Comparison of ENCODE assay signal across 14 mouse cellular contexts in genomic region chr1:179196422-179196821, GRCm38 (mm10).
DNase-seq lines count a peak whose midpoint lies in the region; ATAC-seq and TF ChIP-seq lines count a peak whose summit lies in the region.
"Had no signal": no experiment of that assay in that cellular context is flagged by ENCODE, and none has a peak within 500 bp of the region (broad histone marks: within the 10 kb centered on the region; RNA-seq: fewer than 3 reads in every experiment).

No protein-coding gene starts in this region.

- no peaks in the 10 kb centered on the region for H3K36me3 ChIP-seq in kidney, embryonic 14.5 days (ENCODE audit: control insufficient read depth, insufficient read depth, low read length)
- no peaks in the 10 kb centered on the region for H3K36me3 ChIP-seq in ES-E14 (ENCODE audit: control insufficient read depth, insufficient read depth, low read length, poor library complexity, severe bottlenecking)
- no peaks in the 10 kb centered on the region for H3K36me3 ChIP-seq in limb, embryonic 12.5 days
- H3K36me3 ChIP-seq in forebrain, embryonic 10.5 days (replicated peaks) = no peaks in the 10 kb centered on the region
- H3K36me3 ChIP-seq: heart, embryonic 12.5 days; hindbrain, embryonic 10.5 days; midbrain, embryonic 12.5 days had no signal

- H3K9me3 ChIP-seq in kidney, embryonic 14.5 days (ENCODE audit: control insufficient read depth, low read length) = no peaks in the 10 kb centered on the region
- H3K9me3 ChIP-seq in ES-E14 (ENCODE audit: control insufficient read depth, insufficient read depth, low read depth, low read length) = no peaks in the 10 kb centered on the region
- H3K9me3 ChIP-seq in limb, embryonic 12.5 days = no peaks in the 10 kb centered on the region
- H3K9me3 ChIP-seq in forebrain, embryonic 10.5 days = no peaks in the 10 kb centered on the region
- H3K9me3 ChIP-seq: heart, embryonic 12.5 days; hindbrain, embryonic 10.5 days; midbrain, embryonic 12.5 days had no signal

- DNase-seq in kidney, postnatal 10 days = no peak
- DNase-seq in 416B (ENCODE audit: low read depth) = peak; percentile 70
- DNase-seq in ES-E14 (ENCODE audit: low read depth, low spot score) = no peak
- DNase-seq in frontal cortex, postnatal 36 days (ENCODE audit: low spot score in 2 of 2) = no peak
- DNase-seq in forebrain, embryonic 10.5 days (ENCODE audit: extremely low spot score, low spot score) = no peak
- no peak for DNase-seq in ovary, postnatal 10 days (ENCODE audit: low spot score)
- DNase-seq: cerebellum, adult 11-12 months; embryo, embryonic 11 days; lung, adult 2 months had no signal

- no peak overlapping the region for H3K9ac ChIP-seq in kidney, embryonic 14.5 days (ENCODE audit: low read depth, low read length)
- H3K9ac ChIP-seq in ES-E14 (ENCODE audit: insufficient read depth, low read depth, low read length, poor library complexity, severe bottlenecking) = no peak overlapping the region
- no peak overlapping the region for H3K9ac ChIP-seq in limb, embryonic 12.5 days (replicated peaks)
- H3K9ac ChIP-seq: heart, embryonic 12.5 days; midbrain, embryonic 12.5 days had no signal

- no peaks in the 10 kb centered on the region for H3K27me3 ChIP-seq in kidney, embryonic 14.5 days (ENCODE audit: control insufficient read depth, insufficient read depth, low read length)
- H3K27me3 ChIP-seq in limb, embryonic 12.5 days = no peaks in the 10 kb centered on the region
- 0 out of 2 replicates have a peak, but pooled peaks cover 8% of the 10 kb centered on the region for H3K27me3 ChIP-seq in forebrain, embryonic 10.5 days (ENCODE audit: poor library complexity, severe bottlenecking)
- H3K27me3 ChIP-seq: heart, embryonic 12.5 days; midbrain, embryonic 12.5 days had no signal

- ATAC-seq in kidney, embryonic 14.5 days (ENCODE audit: low FRiP score, low TSS enrichment) = 0 out of 2 replicates have a peak, but pooled peaks have one; percentile 19
- no peak for ATAC-seq in limb, embryonic 12.5 days (ENCODE audit: insufficient number of reproducible peaks, insufficient read depth, low FRiP score, low TSS enrichment, low read depth)

- peaks cover 23% of the 10 kb centered on the region for H3K4me1 ChIP-seq in kidney, embryonic 14.5 days (ENCODE audit: control insufficient read depth, insufficient read depth, low read length)
- H3K4me1 ChIP-seq in ES-E14 (ENCODE audit: control insufficient read depth in 2 of 2, insufficient read depth in 2 of 2, low read length in 2 of 2, poor library complexity in 1 of 2) = peaks cover 6 to 15% of the 10 kb centered on the region in 2 experiments; a peak in 3 of 4 replicates
- peaks cover 49% of the 10 kb centered on the region for H3K4me1 ChIP-seq in limb, embryonic 12.5 days (replicated peaks)
- peaks cover 33% of the 10 kb centered on the region for H3K4me1 ChIP-seq in forebrain, embryonic 10.5 days
- H3K4me1 ChIP-seq: midbrain, embryonic 12.5 days had no signal

- H3K4me3 ChIP-seq in kidney, embryonic 14.5 days (ENCODE audit: low read length) = no peak overlapping the region
- H3K4me3 ChIP-seq in ES-E14 (ENCODE audit: insufficient read depth in 1 of 2, low read depth in 1 of 2, low read length in 2 of 2, poor library complexity in 1 of 2, severe bottlenecking in 1 of 2) = no peak overlapping the region
- no peak overlapping the region for H3K4me3 ChIP-seq in limb, embryonic 12.5 days (replicated peaks)
- H3K4me3 ChIP-seq in forebrain, embryonic 10.5 days = no peak overlapping the region
- H3K4me3 ChIP-seq: heart, embryonic 12.5 days; hindbrain, embryonic 10.5 days; midbrain, embryonic 12.5 days had no signal

- H3K4me2 ChIP-seq in kidney, embryonic 14.5 days (replicated peaks; ENCODE audit: low read depth, low read length) = no peak overlapping the region
- H3K4me2 ChIP-seq in limb, embryonic 12.5 days = no peak overlapping the region
- H3K4me2 ChIP-seq: heart, embryonic 12.5 days; midbrain, embryonic 12.5 days had no signal

- 0 out of 2 replicates have a peak overlapping the region, but pooled peaks have one; percentile 47 for H3K27ac ChIP-seq in kidney, embryonic 14.5 days (ENCODE audit: low read depth, low read length)
- no peak overlapping the region for H3K27ac ChIP-seq in ES-E14 (ENCODE audit: insufficient read depth, low read depth, low read length, poor library complexity, severe bottlenecking)
- 0 out of 2 replicates have a peak overlapping the region, but pooled peaks have one; percentile 17 for H3K27ac ChIP-seq in limb, embryonic 12.5 days
- no peak overlapping the region for H3K27ac ChIP-seq in forebrain, embryonic 10.5 days
- H3K27ac ChIP-seq: hindbrain, embryonic 10.5 days; midbrain, embryonic 12.5 days had no signal

- in situ Hi-C loops in ES-E14 (cut with MboI; ENCODE audit: low sequenced_read_pairs in 2 of 2, unreplicated experiment in 2 of 2) = no loop called here

TF ChIP-seq in ES-E14, 5 proteins besides CTCF, POLR2A, EP300 and RAD21:
- TF ChIP-seq ZC3H11A (IDR thresholded peaks at IDR 0.05; ENCODE audit: borderline replicate concordance, low read depth, low read length) (0 out of 2 replicates have a peak, but pooled peaks have one; percentile 11), MAFK (IDR thresholded peaks at IDR 0.05; ENCODE audit: insufficient read depth, low read depth, low read length) (no peak)

Comparison
In these comparisons a context has a peak if more than half of its experiments do, and no peak if none do; other contexts are left out.
1. H3K27ac ChIP-seq: peak in kidney, embryonic 14.5 days (single experiment) and limb, embryonic 12.5 days (single experiment); none in ES-E14 (single experiment) and forebrain, embryonic 10.5 days (single experiment).